Mouse (Mus musculus) lung, adult 2 months (tissue): ENCODE measurements around the gene Mogat2. TPM values are rescaled to one million over a fixed set of nuclear protein-coding genes. Genes with fewer than 3 reads are reported as not detected.

Source experiments
- DNase-seq: peaks from one replicate; pipeline ENCODE4 v3.0.0; 2022
- H3K4me1 ChIP-seq: fragments of 200-500 bp; 2 replicates; pipeline ENCODE4 v1.6.1; 2011; ENCODE audit warnings: low read length; ENCODE audit not compliant: control insufficient read depth, insufficient read depth
- H3K4me3 ChIP-seq: fragments of 200-500 bp; replicated peaks from 2 replicates; pipeline ENCODE3; 2011; ENCODE audit warnings: low read depth, mild to moderate bottlenecking, control low read depth, low read length; ENCODE audit errors: extremely low read depth
- CTCF ChIP-seq: fragments of 200-500 bp; IDR thresholded peaks from 2 replicates; pipeline ENCODE4 v1.5.1; 2011; ENCODE audit warnings: mild to moderate bottlenecking, low read length, control low read depth; ENCODE audit not compliant: insufficient read depth
- POLR2A ChIP-seq: fragments of 200-500 bp; IDR thresholded peaks from 2 replicates; pipeline ENCODE4 v1.6.1; 2011; ENCODE audit warnings: low read depth, mild to moderate bottlenecking, control low read depth, low read length, borderline replicate concordance; ENCODE audit errors: extremely low read depth
- WGBS: fragments of 180-500 bp; shearing (Covaris S2); methylation state at CpG from one replicate; pipeline ENCODE4 v1.1.7; 2018; 5-methylcytosine and 5-hydroxymethylcytosine counted together
- polyA plus RNA-seq: library from polyadenylated mRNA; depleted of rRNA; stranded (reverse); fragments of >200 nt; gene quantifications from 2 replicates; pipeline ENCODE4 v1.2.3, GENCODE M21; 2012

The Mogat2 gene
- polyA plus RNA-seq, 1 experiment, result 1.1 TPM

GRCm38 (mm10) chr7:99185405-99185804 lies 53.0 kb downstream of the Mogat2 start:
- TF ChIP-seq POLR2A (no peak), CTCF (no peak)
- Histone ChIP-seq H3K4me3 (no peak overlapping the region), H3K4me1 (no peaks in the 10 kb centered on the region; the same call in 1 of the 2 replicates)
- no peak for DNase-seq
- WGBS, result 87% methylated on average over 3 of the region's 3 CpGs

GRCm38 (mm10) chr7:99183751-99184150 lies 54.7 kb downstream of the Mogat2 start:
- TF ChIP-seq POLR2A, result no peak
- TF ChIP-seq CTCF, result no peak
- Histone ChIP-seq H3K4me3 (no peak overlapping the region), H3K4me1 (no peaks in the 10 kb centered on the region; the same call in 1 of the 2 replicates)
- no peak for DNase-seq
- WGBS, result 71% methylated on average over 6 of the region's 6 CpGs

- Histone ChIP-seq H3K4me1 (no peaks in the 10 kb centered on the region; the same call in 1 of the 2 replicates), H3K4me3 (peak within 1 kb of the TSS; percentile 63)
- TF ChIP-seq CTCF (no peak), POLR2A (peak; percentile 98)
- under 1% methylated on average over 63 of the region's 63 CpGs for WGBS
- DNase-seq, result peak; percentile 95
Observed at GRCm38 (mm10) chr7:99182432-99183172, 55.8 kb downstream of the Mogat2 start, which contains the start of gene Dgat2. Dgat2 (minus strand) TSS chr7:99182719.

GRCm38 (mm10) chr7:99181619-99182431 lies 56.6 kb downstream of the Mogat2 start:
- WGBS, result 26% methylated on average over 14 of the region's 14 CpGs

GRCm38 (mm10) chr7:99180162-99180561 lies 58.3 kb downstream of the Mogat2 start:
- DNase-seq, result no peak
- WGBS, result 79% methylated on average over 1 of the region's 1 CpGs
- Histone ChIP-seq H3K4me3 (no peak overlapping the region), H3K4me1 (no peaks in the 10 kb centered on the region; the same call in 1 of the 2 replicates)
- TF ChIP-seq CTCF (no peak), POLR2A (no peak)

More at GRCm38 (mm10) chr7:99181619-99182431, 56.6 kb downstream of the Mogat2 start:
- TF ChIP-seq CTCF, result no peak
- TF ChIP-seq POLR2A, result no peak
- Histone ChIP-seq H3K4me1 (no peaks in the 10 kb centered on the region; the same call in 1 of the 2 replicates), H3K4me3 (peak overlapping the region; percentile 63)
- peak; percentile 25 for DNase-seq

GRCm38 (mm10) chr7:99179271-99179670 lies 59.1 kb downstream of the Mogat2 start:
- H3K4me1 ChIP-seq, result no peaks in the 10 kb centered on the region; the same call in 1 of the 2 replicates
- TF ChIP-seq POLR2A (no peak), CTCF (no peak)
- H3K4me3 ChIP-seq, result no peak overlapping the region
- no peak for DNase-seq
- WGBS, result 88% methylated on average over 9 of the region's 9 CpGs

- 85% methylated on average over 5 of the region's 5 CpGs for WGBS
- no peak overlapping the region for H3K4me3 ChIP-seq
- TF ChIP-seq CTCF, result no peak
- TF ChIP-seq POLR2A, result no peak
- H3K4me1 ChIP-seq, result no peaks in the 10 kb centered on the region
- no peak for DNase-seq
Observed at GRCm38 (mm10) chr7:99177386-99177785, 61.0 kb downstream of the Mogat2 start.

GRCm38 (mm10) chr7:99175666-99176065 lies 62.8 kb downstream of the Mogat2 start:
- WGBS, result 90% methylated on average over 9 of the region's 9 CpGs
- TF ChIP-seq POLR2A (no peak), CTCF (no peak)
- H3K4me1 ChIP-seq, result no peaks in the 10 kb centered on the region
- no peak overlapping the region for H3K4me3 ChIP-seq
- DNase-seq, result no peak

- no peak for DNase-seq
- Histone ChIP-seq H3K4me1 (no peaks in the 10 kb centered on the region), H3K4me3 (no peak overlapping the region)
- TF ChIP-seq POLR2A, result no peak
- TF ChIP-seq CTCF, result no peak
- 73% methylated on average over 11 of the region's 11 CpGs for WGBS
Observed at GRCm38 (mm10) chr7:99175118-99175517, 63.3 kb downstream of the Mogat2 start.
